Mouse (Mus musculus) embryonic fibroblast, embryonic 13.5 days (primary cell): ENCODE measurements around the gene Prss40.

ENCODE experiments used
- CTCF ChIP-seq: IDR thresholded peaks from 2 replicates; pipeline ENCODE4 v1.5.1; 2011; ENCODE audit warnings: mild to moderate bottlenecking, control low read depth, low read length, moderate library complexity, borderline replicate concordance; ENCODE audit not compliant: insufficient read depth
- POLR2A ChIP-seq: IDR thresholded peaks from 2 replicates; pipeline ENCODE4 v1.6.1; 2011; ENCODE audit warnings: low read depth, mild to moderate bottlenecking, control low read depth, low read length, moderate library complexity

DNA sequence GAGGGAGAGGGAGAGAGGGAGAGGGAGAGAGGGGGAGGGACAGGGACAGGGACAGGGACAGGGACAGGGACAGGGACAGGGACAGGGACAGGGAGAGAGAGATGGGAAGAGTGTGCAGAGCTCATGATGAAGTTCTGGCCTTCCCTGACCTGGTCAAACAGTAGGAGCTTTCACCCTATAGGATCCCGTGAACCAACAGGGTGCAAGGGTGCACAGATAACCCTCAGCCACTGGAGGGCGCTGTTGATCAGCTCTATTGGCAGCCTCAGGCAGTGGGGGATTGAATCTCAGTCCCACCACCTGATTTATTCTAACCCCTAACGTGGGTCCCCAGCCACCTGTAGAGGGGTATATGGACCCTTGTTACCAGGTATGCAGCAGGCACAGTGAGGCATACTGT, 49.7 kb downstream of the Prss40 start:
- TF ChIP-seq CTCF (peak; percentile 52; the same call in 1 of the 2 replicates), POLR2A (no peak)
